Mouse (Mus musculus) telencephalon, adult 2 months (tissue): ENCODE results near the gene Il1r1.
"Not testable (repeated sequence)": the region's sequence is repeated elsewhere in the genome, so short reads cannot be mapped to it uniquely, and the experiment has no call there.

Experiments
- DNase-seq: peaks from one replicate; pipeline ENCODE4 v3.0.0-alpha.2; 2011; ENCODE audit warnings: low read depth, low spot score

The Il1r1 gene

DNA sequence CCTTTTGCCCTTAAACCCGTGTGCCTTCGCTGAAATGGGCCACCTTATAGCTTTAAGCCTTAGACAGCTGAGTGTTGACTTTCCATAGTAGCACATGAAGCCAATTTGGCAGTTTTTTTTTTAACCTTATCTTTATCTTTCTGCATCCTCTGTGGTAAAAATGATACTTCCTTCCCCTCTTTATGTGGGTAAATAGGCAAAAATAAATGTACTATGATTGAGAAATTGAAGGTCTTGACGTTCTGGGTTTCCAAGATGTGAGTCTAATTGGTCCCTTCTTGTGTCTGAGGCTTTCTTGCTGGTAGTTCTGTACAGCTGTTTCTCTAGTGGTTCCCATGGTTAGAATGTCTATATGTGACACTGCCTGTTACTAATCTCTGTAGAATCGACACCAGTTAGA lies 46.2 kb downstream of the Il1r1 start:
- DNase-seq: no peak

GRCm38 (mm10) chr1:40271486-40272055 lies 46.7 kb downstream of the Il1r1 start:
- no peak for DNase-seq

DNA sequence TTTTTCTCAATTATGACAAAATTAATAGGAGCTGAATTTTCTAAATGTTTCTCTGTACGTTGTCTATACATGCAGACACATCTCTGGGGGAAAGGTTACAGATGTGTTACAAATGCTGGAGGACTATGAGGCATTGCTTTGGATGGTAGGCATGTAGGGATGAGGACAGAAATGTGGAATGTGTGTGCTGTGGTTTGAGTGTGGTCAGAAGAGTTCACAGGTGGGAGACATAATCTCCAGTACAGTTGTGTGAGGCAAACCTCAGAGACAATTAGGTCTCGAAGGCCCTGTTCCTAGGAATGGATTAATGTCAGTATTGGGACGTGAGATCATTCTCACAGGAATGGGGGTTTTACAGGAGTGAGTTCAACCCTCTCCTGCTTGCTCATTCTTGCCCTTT lies 47.3 kb downstream of the Il1r1 start:
- DNase-seq: no peak

DNA sequence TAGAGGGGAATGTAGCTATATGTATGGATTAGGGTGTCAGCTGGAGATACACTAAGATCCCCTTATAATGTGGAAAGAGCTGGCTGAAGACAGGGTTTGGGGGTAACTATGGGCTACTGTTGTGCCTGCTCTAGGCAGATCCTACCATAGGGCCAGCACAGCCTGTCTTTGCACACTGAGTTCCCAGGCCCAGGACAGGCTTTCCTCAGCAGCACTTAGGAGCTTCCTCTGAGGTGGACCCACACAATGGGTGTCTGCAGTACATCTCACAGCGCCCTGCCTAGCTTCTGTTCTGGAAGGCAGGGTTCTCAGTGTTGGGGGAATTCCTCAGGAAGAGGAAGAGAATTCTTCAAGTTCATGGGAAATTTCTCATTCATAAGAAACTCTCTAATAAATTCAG lies 48.6 kb downstream of the Il1r1 start:
- DNase-seq: no peak

- DNase-seq: no peak
Measured at GRCm38 (mm10) chr1:40275285-40276013, 50.6 kb downstream of the Il1r1 start.

DNA sequence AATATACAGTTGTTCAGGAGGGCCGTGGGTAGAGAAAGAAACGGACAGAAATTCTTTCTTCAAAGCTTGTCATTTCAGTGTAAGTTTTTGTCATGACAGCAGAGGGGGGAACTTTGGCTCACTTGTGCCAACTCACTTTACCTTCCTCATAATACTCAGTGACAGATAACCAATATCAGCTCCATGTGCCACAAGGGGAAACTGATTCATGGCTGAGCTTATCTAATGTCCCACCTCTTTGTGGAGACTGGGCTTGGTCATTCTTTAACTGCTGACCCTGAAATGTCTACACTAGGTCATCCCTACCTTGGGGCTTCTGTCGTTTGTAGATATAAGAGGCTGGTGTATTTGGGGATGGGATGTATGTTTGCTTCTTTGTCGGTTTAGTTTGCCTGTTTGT lies 53.1 kb downstream of the Il1r1 start:
- DNase-seq: no peak

- DNase-seq: no peak
Measured at GRCm38 (mm10) chr1:40278720-40279119, 53.8 kb downstream of the Il1r1 start.

GRCm38 (mm10) chr1:40279182-40279743 lies 54.4 kb downstream of the Il1r1 start:
- no peak for DNase-seq

DNA sequence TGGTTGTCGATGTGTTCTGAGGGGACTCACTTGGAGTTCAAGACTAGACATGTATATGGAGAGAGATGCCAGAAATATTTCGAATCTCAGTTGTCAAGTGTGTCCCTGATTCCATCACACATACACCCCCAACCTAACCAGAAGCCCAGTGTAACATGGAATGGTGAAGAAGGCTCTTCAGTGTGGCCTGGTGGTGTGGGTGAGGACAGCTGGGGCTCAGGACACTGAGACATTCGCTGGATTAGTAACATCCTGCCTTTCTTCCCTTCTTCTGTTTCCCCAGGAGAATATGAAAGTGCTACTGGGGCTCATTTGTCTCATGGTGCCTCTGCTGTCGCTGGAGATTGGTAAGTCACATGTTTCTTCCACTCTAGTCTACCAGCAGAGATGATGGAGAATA lies 57.1 kb downstream of the Il1r1 start:
- no peak for DNase-seq

DNA sequence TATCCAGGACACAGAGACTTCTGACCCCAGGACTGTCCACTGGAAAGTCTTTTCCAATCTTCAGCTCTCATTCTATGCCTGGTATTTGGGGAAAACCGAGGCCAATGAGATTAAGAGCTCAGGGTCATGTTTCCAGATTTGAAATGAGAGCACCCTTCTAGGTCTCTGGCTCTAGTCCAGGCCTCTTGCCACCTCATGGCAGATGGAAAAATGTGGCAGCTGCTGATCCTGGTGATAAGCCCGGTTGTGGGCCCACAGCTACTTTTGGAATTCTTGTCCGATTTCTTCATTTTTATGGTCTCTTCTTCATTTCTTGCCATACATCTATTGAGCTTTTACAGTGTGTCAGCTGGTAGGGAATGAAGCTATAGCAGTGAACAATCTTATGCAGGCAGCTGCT lies 57.5 kb downstream of the Il1r1 start:
- no peak for DNase-seq

DNA sequence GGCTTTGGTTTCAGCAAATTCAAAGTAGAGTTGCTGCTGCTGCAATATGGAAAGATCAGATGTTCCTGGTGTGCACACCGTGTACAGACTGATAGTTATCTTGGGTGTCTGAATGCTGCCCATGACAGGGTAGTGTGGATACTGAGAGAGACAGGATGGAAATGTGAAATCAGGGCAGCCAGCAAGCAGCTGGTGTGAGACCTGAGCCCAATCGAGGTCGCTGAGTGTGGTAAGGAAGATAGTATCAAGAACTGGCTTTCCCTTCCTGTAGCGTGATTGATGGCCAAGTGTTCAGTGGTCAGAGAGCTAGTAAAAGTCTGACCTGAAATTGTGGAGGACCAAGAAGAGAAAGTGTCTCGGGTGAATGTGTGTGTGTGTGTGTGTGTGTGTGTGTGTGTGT lies 59.1 kb downstream of the Il1r1 start:
- no peak for DNase-seq

- DNase-seq: no peak
Measured at GRCm38 (mm10) chr1:40290489-40291255, 65.8 kb downstream of the Il1r1 start.

GRCm38 (mm10) chr1:40292231-40292630 lies 67.4 kb downstream of the Il1r1 start:
- no peak for DNase-seq

GRCm38 (mm10) chr1:40293891-40294290 lies 69.0 kb downstream of the Il1r1 start:
- no peak for DNase-seq

DNA sequence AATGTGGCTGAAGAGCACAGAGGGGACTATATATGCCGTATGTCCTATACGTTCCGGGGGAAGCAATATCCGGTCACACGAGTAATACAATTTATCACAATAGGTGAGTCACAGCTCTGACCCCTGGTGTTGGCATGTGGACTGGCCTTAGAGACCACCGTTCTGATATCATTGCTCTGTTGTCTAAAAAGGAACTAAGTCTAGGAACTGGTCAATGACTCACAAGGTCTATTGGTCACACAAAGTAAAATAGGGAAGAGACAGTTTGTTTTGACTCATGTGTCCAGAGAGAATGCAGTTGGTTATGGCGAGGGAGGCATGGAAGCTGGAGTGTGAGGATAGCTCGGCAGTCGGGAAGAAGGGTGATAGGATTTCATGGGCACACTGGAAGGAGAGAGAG lies 69.9 kb downstream of the Il1r1 start:
- no peak for DNase-seq

- DNase-seq: no peak
Measured at GRCm38 (mm10) chr1:40298053-40298452, 73.2 kb downstream of the Il1r1 start.

DNA sequence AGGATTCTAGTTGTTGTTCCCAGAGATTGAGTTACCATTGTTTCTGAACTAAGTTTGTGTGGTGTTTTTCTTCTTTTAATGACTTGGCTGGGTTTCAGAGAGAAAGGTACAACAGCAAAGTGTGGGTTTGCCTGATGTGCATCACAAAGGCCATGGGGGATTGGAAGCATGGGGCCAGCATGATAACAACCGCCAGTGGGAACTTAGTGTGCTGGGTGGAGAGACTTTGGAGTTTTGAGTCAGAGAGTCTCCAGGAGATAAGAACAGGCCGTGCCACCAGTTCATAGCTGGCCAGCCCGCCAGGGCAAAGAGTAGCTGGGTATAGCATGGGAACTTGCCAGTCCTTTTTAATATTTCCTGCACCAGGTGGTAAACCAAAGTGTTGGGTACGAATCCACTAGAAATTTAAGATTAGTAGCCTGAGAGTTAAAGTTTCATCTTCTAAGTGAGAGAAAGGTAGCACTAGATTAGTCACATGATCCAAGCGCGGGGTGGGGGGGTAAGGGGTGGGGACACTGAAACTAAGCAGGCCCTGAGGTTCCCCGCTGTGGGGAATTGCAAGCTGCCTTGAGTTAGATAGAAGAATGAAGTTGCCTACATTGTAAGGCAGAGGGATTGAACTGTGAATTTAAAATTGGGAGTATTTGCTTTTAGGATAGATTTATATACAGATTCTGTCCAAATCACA lies 78.4 kb downstream of the Il1r1 start:
- no peak for DNase-seq

DNA sequence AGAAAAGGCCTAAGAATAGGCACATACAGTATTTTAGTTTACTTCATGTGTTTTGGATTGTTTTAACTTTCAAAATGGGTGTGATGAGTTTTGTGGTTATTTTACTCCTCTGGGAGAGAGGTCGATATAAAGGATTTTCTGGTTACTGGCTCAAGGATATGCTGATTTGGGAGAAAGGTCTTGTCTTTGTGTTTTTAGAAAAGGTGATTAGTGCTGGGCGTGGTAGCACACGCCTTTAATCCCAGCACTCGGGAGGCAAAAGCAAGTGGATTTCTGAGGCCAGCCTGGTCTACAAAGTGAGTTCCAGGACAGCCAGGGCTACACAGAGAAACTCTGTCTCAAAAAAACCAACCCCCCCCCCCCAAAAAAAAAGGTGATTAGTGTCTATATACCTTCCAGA lies 79.4 kb downstream of the Il1r1 start:
- not testable (repeated sequence) for DNase-seq

GRCm38 (mm10) chr1:40306111-40306510 lies 81.2 kb downstream of the Il1r1 start:
- no peak for DNase-seq

GRCm38 (mm10) chr1:40311123-40311522 lies 86.2 kb downstream of the Il1r1 start:
- no peak for DNase-seq

GRCm38 (mm10) chr1:40311625-40312024 lies 86.7 kb downstream of the Il1r1 start:
- no peak for DNase-seq

DNA sequence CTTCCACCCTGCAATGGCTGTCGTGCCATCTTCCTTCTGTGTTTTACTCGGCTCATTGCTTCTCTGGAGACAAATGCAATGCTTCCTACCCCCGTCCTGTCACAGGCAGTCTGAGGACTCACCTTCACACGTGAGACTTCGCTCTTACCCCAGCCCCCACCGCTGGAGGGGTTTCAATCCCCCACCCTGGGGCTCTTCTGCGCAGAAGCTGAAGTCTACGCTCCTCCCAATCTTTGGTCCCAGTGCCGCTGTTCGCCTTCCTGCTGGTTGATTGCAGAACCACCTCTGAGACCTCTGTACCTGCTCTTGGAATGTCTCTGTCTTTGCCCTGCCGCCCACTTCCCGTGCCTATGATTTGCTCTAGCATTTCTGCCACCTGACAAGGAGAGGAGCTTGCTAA lies 89.1 kb downstream of the Il1r1 start:
- no peak for DNase-seq
